Mouse (Mus musculus): ENCODE results near the gene Olfr568. TPM values are rescaled to one million over a fixed set of nuclear protein-coding genes. Genes with fewer than 3 reads are reported as not detected.

Olfr568 gene
- polyA plus RNA-seq, 1 experiment from 2014 or later = not detected

GRCm38 (mm10) chr7:102919632-102920031, 42.7 kb downstream of the Olfr568 start:
- peaks cover 2 to 4% of the 10 kb centered on the region in 2 experiments; a peak in 2 of 4 replicates for H3K4me1 ChIP-seq (ENCODE audit: control insufficient read depth in 2 of 2, insufficient read depth in 2 of 2, low read length in 2 of 2)
- H3K9ac ChIP-seq (ENCODE audit: low read length) = no peak overlapping the region
- H3K27ac ChIP-seq (replicated peaks in 1 of 2; ENCODE audit: control insufficient read depth in 1 of 2, insufficient read depth in 1 of 2, low read depth in 2 of 2, low read length in 2 of 2) = no peak overlapping the region
- no peak overlapping the region for H3K4me3 ChIP-seq (ENCODE audit: control insufficient read depth in 1 of 2, insufficient read depth in 1 of 2, low read depth in 1 of 2, low read length in 2 of 2)
- no peak for ATAC-seq (ENCODE audit: insufficient number of reproducible peaks, insufficient read depth, low FRiP score, low read depth)
- no peaks in the 10 kb centered on the region for H3K9me3 ChIP-seq (ENCODE audit: control insufficient read depth, low read length)
- WGBS = 11% methylated on average over 1 of the region's 1 CpGs
- no peaks in the 10 kb centered on the region for H3K27me3 ChIP-seq (ENCODE audit: control insufficient read depth, insufficient read depth, low read length)
- H3K36me3 ChIP-seq (ENCODE audit: control insufficient read depth, insufficient read depth, low read length) = no peaks in the 10 kb centered on the region
- no peak overlapping the region for H3K4me2 ChIP-seq (ENCODE audit: low read length)

GRCm38 (mm10) chr7:102924109-102924508, 47.2 kb downstream of the Olfr568 start, which contains the start of gene Olfr572:
Olfr572 (plus strand) TSS chr7:102924409.
- WGBS = 44% methylated on average over 1 of the region's 1 CpGs
- no peak within 1 kb of the TSS for H3K9ac ChIP-seq (ENCODE audit: low read length)
- H3K27me3 ChIP-seq (ENCODE audit: control insufficient read depth, insufficient read depth, low read length) = no peaks in the 10 kb centered on the region
- no peak within 1 kb of the TSS for H3K27ac ChIP-seq (replicated peaks in 1 of 2; ENCODE audit: control insufficient read depth in 1 of 2, insufficient read depth in 1 of 2, low read depth in 2 of 2, low read length in 2 of 2)
- ATAC-seq (ENCODE audit: insufficient number of reproducible peaks, insufficient read depth, low FRiP score, low read depth) = no peak
- H3K4me3 ChIP-seq (ENCODE audit: control insufficient read depth in 1 of 2, insufficient read depth in 1 of 2, low read depth in 1 of 2, low read length in 2 of 2) = no peak within 1 kb of the TSS
- H3K4me1 ChIP-seq (ENCODE audit: control insufficient read depth in 2 of 2, insufficient read depth in 2 of 2, low read length in 2 of 2) = no peaks in the 10 kb centered on the region
- H3K4me2 ChIP-seq (ENCODE audit: low read length) = no peak within 1 kb of the TSS
- no peaks in the 10 kb centered on the region for H3K9me3 ChIP-seq (ENCODE audit: control insufficient read depth, low read length)
- no peaks in the 10 kb centered on the region for H3K36me3 ChIP-seq (ENCODE audit: control insufficient read depth, insufficient read depth, low read length)

GRCm38 (mm10) chr7:102927105-102927504, 50.2 kb downstream of the Olfr568 start:
- WGBS = 63% methylated on average over 3 of the region's 3 CpGs

More at GRCm38 (mm10) chr7:102927105-102927504, 50.2 kb downstream of the Olfr568 start:
- no peak overlapping the region for H3K4me2 ChIP-seq (ENCODE audit: low read length)
- no peaks in the 10 kb centered on the region for H3K4me1 ChIP-seq (ENCODE audit: control insufficient read depth in 2 of 2, insufficient read depth in 2 of 2, low read length in 2 of 2)
- H3K4me3 ChIP-seq (ENCODE audit: control insufficient read depth in 1 of 2, insufficient read depth in 1 of 2, low read depth in 1 of 2, low read length in 2 of 2) = no peak overlapping the region
- no peaks in the 10 kb centered on the region for H3K36me3 ChIP-seq (ENCODE audit: control insufficient read depth, insufficient read depth, low read length)
- H3K27ac ChIP-seq (replicated peaks in 1 of 2; ENCODE audit: control insufficient read depth in 1 of 2, insufficient read depth in 1 of 2, low read depth in 2 of 2, low read length in 2 of 2) = no peak overlapping the region
- H3K9ac ChIP-seq (ENCODE audit: low read length) = no peak overlapping the region
- ATAC-seq (ENCODE audit: insufficient number of reproducible peaks, insufficient read depth, low FRiP score, low read depth) = no peak
- no peaks in the 10 kb centered on the region for H3K27me3 ChIP-seq (ENCODE audit: control insufficient read depth, insufficient read depth, low read length)
- H3K9me3 ChIP-seq (ENCODE audit: control insufficient read depth, low read length) = no peaks in the 10 kb centered on the region

Other genes starting within 250 kb of the Olfr568 start
- gene Olfr554, start 238.7 kb upstream of the Olfr568 start, polyA plus RNA-seq (2014; fragmentation: Nextera tagmentation; extraction: Ambion mirVana) = not detected in 2 replicates
- not detected in 2 replicates for gene Olfr555, start 218.3 kb upstream of the Olfr568 start, polyA plus RNA-seq (2014; fragmentation: Nextera tagmentation; extraction: Ambion mirVana)
- not detected in 2 replicates for gene Olfr556, start 212.2 kb upstream of the Olfr568 start, polyA plus RNA-seq (2014; fragmentation: Nextera tagmentation; extraction: Ambion mirVana)
- gene Trim68, start 189.8 kb upstream of the Olfr568 start, polyA plus RNA-seq (2014; fragmentation: Nextera tagmentation; extraction: Ambion mirVana) = 13.5 and 16.3 TPM in 2 replicates
- not detected in 2 replicates for gene Olfr557, start 181.2 kb upstream of the Olfr568 start, polyA plus RNA-seq (2014; fragmentation: Nextera tagmentation; extraction: Ambion mirVana)
- 0.20 and 0.30 TPM in 2 replicates for gene Olfr558, start 174.9 kb upstream of the Olfr568 start, polyA plus RNA-seq (2014; fragmentation: Nextera tagmentation; extraction: Ambion mirVana)
- not detected in 2 replicates for gene Olfr33, start 158.1 kb upstream of the Olfr568 start, polyA plus RNA-seq (2014; fragmentation: Nextera tagmentation; extraction: Ambion mirVana)
- gene Olfr559, start 149.6 kb upstream of the Olfr568 start, polyA plus RNA-seq (2014; fragmentation: Nextera tagmentation; extraction: Ambion mirVana) = 0.12 TPM in 1 of 2 replicates, not detected in the other
- gene Olfr560, start 117.8 kb upstream of the Olfr568 start, polyA plus RNA-seq (2014; fragmentation: Nextera tagmentation; extraction: Ambion mirVana) = not detected in 2 replicates
- not detected in 2 replicates for gene Olfr78, start 117.7 kb upstream of the Olfr568 start, polyA plus RNA-seq (2014; fragmentation: Nextera tagmentation; extraction: Ambion mirVana)
- gene Olfr561, start 105.9 kb upstream of the Olfr568 start, polyA plus RNA-seq (2014; fragmentation: Nextera tagmentation; extraction: Ambion mirVana) = not detected in 2 replicates
- gene Olfr564, start 73.6 kb upstream of the Olfr568 start, polyA plus RNA-seq (2014; fragmentation: Nextera tagmentation; extraction: Ambion mirVana) = not detected in 2 replicates
- gene Olfr566, start 18.4 kb upstream of the Olfr568 start, polyA plus RNA-seq (2014; fragmentation: Nextera tagmentation; extraction: Ambion mirVana) = not detected in 2 replicates
- not detected in 2 replicates for gene Olfr569, start 13.8 kb downstream of the Olfr568 start, polyA plus RNA-seq (2014; fragmentation: Nextera tagmentation; extraction: Ambion mirVana)
- gene Olfr570, start 17.5 kb downstream of the Olfr568 start, polyA plus RNA-seq (2014; fragmentation: Nextera tagmentation; extraction: Ambion mirVana) = not detected in 2 replicates
- not detected in 2 replicates for gene Olfr571, start 40.4 kb downstream of the Olfr568 start, polyA plus RNA-seq (2014; fragmentation: Nextera tagmentation; extraction: Ambion mirVana)
- not detected in 2 replicates for gene Olfr572, start 47.3 kb downstream of the Olfr568 start, polyA plus RNA-seq (2014; fragmentation: Nextera tagmentation; extraction: Ambion mirVana)
- not detected in 2 replicates for gene Olfr573-ps1, start 65.5 kb downstream of the Olfr568 start, polyA plus RNA-seq (2014; fragmentation: Nextera tagmentation; extraction: Ambion mirVana)
- not detected in 2 replicates for gene Olfr574, start 71.3 kb downstream of the Olfr568 start, polyA plus RNA-seq (2014; fragmentation: Nextera tagmentation; extraction: Ambion mirVana)
- not detected in 2 replicates for gene Olfr575, start 81.7 kb downstream of the Olfr568 start, polyA plus RNA-seq (2014; fragmentation: Nextera tagmentation; extraction: Ambion mirVana)
- gene Olfr576, start 85.5 kb downstream of the Olfr568 start, polyA plus RNA-seq (2014; fragmentation: Nextera tagmentation; extraction: Ambion mirVana) = not detected in 2 replicates
- gene Olfr577, start 98.8 kb downstream of the Olfr568 start, polyA plus RNA-seq (2014; fragmentation: Nextera tagmentation; extraction: Ambion mirVana) = not detected in 2 replicates
- not detected in 2 replicates for gene Olfr578, start 112.2 kb downstream of the Olfr568 start, polyA plus RNA-seq (2014; fragmentation: Nextera tagmentation; extraction: Ambion mirVana)
- gene Olfr582, start 160.9 kb downstream of the Olfr568 start, polyA plus RNA-seq (2014; fragmentation: Nextera tagmentation; extraction: Ambion mirVana) = not detected in 2 replicates
- not detected in 2 replicates for gene Olfr583, start 174.2 kb downstream of the Olfr568 start, polyA plus RNA-seq (2014; fragmentation: Nextera tagmentation; extraction: Ambion mirVana)
- gene Olfr584, start 204.8 kb downstream of the Olfr568 start, polyA plus RNA-seq (2014; fragmentation: Nextera tagmentation; extraction: Ambion mirVana) = not detected in 2 replicates
- gene Olfr585, start 220.6 kb downstream of the Olfr568 start, polyA plus RNA-seq (2014; fragmentation: Nextera tagmentation; extraction: Ambion mirVana) = not detected in 2 replicates
- not detected in 2 replicates for gene Olfr586, start 248.5 kb downstream of the Olfr568 start, polyA plus RNA-seq (2014; fragmentation: Nextera tagmentation; extraction: Ambion mirVana)